Mouse (Mus musculus): ENCODE data around the gene Ugt1a6b.

Ugt1a6b gene

GRCm38 (mm10) chr1:88205294-88205922 lies 102.4 kb downstream of the Ugt1a6b start, which contains the start of gene Dnajb3:
Gene Dnajb3, minus strand, starts transcription at chr1:88205782.
- DNase-seq = peak; percentile 98

- peak; percentile 19 for DNase-seq
Observed at GRCm38 (mm10) chr1:88206843-88207479, 103.9 kb downstream of the Ugt1a6b start.

- peak; percentile 92 for DNase-seq
Observed at GRCm38 (mm10) chr1:88211812-88212211, 108.8 kb downstream of the Ugt1a6b start, which contains the start of gene Ugt1a1. Gene Ugt1a1, plus strand, starts transcription at chr1:88211959.

DNA sequence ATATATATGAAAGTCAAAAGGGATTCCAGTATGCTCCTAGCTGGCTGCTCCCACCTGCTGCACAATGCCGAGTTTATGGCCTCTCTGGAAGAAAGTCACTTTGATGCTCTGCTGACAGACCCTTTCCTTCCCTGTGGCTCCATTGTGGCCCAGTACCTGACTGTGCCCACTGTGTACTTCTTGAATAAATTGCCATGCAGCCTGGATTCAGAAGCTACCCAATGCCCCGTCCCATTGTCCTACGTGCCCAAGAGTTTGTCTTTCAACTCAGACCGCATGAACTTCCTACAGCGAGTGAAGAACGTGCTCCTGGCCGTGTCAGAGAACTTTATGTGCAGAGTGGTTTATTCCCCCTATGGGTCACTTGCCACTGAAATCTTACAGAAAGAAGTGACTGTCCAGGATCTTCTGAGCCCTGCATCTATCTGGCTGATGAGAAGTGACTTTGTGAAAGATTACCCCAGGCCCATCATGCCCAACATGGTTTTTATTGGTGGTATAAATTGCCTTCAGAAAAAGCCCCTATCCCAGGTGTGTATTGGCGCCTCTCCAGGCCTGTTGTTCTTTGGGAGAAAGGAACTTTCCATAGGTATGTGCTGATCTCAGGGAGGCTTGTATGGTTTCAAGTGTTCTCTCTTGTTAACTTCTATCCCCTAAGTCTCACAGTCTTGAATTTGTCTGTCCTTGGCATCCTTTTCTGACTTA lies 109.4 kb downstream of the Ugt1a6b start:
- peak; percentile 89 for DNase-seq

DNA sequence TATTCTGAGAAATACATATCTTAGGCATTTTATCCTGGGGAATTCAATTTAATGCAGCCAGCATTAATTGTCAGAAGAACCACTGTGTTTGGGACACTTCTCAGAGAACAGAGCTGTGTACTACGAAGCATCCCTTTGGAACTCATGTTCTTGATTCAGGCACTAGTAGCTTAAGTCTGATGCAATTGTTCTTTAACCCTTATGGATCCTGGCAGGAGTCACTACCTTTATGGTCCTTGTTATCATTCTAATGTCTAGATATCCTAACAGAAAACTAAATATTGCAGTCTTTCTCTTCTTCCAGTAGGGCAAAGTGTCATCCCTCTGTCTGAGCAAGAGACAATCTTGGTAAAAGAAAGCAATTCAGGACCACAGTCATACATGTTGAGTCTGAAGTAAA lies 110.0 kb downstream of the Ugt1a6b start:
- DNase-seq = no peak

DNA sequence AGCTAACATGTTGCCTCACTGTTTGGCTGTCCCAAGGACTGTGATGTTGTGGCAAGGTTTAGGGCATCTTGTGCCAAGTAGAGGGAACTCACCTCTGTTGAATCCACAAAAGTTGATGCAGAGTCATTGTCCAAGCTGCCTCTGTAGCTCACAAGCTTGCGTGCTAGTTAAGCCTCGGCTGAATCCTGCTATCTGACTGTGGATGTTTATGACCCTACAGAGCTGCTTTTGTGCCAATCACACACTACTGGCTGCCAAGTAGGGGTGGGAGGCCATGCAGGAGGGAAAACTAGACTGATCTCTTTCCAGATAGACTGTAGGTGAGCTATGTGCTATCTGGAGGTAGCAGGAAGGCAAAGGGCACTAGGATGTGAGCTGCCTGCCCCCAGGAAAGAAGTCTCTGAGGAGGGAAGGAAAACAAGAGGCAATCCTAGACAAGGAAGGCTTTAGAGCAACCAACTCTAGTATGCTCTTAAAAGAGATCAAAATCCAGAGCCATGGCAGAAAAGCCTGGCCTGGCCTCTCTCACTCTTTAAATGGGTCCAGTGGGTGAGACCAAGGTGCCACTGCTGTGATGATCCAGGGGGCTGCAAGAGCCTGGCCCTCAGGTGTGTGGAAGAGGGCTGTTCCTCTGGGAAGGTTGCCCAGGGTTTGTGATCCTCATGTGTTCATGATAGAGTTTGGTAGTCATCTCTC lies 110.9 kb downstream of the Ugt1a6b start:
- peak; percentile 93 for DNase-seq

DNA sequence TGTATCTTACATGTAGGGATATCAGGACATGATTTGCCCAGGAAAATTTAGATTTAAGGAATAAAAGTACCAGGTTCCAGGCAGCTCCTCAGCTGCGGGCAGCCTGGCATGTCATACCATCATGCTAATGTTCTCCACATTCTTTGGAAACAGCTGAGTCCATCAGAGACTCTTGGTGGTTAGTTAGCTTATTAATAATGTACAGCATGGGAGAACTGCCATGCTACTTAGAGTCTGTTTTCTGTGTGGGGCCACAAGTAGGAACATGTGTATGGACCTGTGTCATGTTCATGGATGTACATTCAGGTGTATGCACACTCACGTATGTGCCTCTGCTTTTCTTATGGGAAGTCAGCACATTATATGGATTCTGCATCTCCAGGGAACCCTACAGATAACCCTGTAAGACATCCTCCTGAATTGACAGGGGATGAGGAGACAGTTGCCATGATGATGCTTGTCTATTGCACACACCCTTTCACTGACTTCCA lies 111.5 kb downstream of the Ugt1a6b start:
- peak; percentile 93 for DNase-seq

- peak; percentile 92 for DNase-seq
Observed at GRCm38 (mm10) chr1:88215466-88216380, 112.7 kb downstream of the Ugt1a6b start.

DNA sequence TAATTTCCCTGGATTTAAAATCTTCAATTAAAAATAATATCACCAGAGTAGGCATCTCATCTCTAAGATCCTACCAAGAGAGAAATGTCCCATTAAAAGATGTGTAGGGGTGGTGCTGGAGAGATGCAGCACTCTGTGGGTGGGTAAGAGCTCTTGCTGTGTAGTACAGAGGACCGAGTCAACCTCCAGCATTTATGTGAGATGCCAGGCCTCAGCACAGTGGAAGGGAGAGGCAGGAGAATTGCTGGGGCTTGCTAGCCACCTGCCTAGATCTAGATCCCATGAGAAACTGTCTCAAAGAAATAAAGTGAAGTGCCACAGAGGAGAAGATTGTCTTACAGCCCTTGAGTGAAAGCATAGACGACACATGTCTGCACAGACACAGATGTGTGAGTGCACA lies 113.5 kb downstream of the Ugt1a6b start:
- DNase-seq = peak; percentile 90

DNA sequence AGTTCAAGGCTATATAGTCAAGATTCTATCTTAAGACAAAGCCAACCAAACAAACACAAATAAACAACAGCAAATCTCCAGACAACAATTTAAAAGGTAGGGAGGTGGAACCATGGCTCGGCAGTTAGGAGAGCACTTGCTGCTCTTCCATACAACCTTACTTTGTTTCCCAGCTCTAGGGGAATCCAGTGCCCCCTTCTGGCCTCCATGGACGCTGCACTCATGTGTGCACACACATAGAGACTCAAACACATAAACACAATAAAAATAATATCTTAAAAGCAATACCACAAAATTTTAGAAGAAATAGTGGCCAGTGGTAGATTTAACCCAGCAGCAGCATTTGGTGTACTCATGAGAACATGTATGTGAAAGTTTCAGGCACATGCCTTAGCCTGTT lies 114.1 kb downstream of the Ugt1a6b start:
- peak; percentile 91 for DNase-seq

DNA sequence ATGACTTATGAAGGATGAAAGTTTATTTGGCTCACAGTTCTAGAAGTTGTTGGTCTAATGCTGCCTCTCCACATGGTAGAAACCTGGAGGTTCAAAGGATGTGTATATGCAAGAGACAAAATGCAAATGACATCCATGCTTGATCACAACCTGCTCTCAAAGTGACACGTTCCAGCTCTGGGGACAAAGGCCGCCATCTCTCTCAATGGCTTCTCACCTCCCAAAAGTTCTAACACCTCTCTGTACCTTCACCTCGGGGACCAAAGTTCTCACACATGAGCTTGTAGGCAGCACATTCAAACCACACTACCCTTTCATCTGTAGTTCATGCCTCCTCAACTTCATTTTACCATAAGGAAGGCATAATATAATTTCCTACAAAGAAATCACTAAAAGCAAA lies 114.5 kb downstream of the Ugt1a6b start:
- peak; percentile 90 for DNase-seq

- DNase-seq = peak; percentile 94
Observed at GRCm38 (mm10) chr1:88218051-88218450, 115.0 kb downstream of the Ugt1a6b start.

GRCm38 (mm10) chr1:88218591-88218990 lies 115.5 kb downstream of the Ugt1a6b start:
- peak; percentile 82 for DNase-seq

- peak; percentile 86 for DNase-seq
Observed at GRCm38 (mm10) chr1:88219054-88219453, 116.0 kb downstream of the Ugt1a6b start.

GRCm38 (mm10) chr1:88220336-88220735 lies 117.3 kb downstream of the Ugt1a6b start:
- DNase-seq = peak; percentile 92

DNA sequence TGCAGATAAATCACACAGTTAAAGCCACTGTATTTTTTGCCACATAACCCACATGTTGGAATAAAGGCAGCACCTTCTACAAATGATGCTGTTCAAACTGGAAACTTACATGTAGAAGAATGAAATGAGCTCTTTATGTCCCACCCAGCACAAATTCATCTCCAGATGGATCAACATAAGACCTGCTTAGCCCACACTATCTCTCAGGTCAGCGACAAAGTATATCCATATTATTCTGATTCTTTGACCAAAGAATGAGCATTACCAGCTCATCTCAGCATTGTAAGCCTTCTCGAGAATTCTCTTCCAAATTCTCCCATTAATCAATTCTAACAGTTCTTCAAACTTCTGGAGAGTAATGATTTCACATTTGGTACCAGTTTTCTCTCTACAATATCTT lies 119.2 kb downstream of the Ugt1a6b start:
- DNase-seq = peak; percentile 4

DNA sequence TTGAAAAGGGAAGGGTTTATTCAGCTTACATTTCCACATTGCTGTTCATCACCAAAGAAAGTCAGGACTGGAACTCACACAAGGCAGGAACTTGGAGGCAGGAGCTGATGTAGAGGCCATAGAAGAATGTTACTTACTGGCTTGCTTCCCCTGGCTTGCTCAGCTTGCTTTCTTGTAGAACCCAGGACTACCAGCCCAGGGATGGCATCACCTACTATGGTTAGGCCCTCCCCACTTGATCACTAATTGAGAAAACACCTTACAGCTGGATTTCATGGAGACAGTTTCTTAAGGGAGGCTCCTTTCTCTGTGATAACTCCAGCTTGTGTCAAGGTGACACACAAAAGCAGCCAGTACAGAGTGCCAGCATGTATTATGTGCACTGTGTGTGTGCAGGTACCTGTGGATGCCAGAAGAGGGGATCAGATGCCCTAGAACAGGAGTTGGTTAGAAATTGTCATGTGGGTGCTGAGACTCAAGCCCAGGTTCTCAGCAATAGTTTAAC lies 120.0 kb downstream of the Ugt1a6b start:
- peak; percentile 94 for DNase-seq

DNA sequence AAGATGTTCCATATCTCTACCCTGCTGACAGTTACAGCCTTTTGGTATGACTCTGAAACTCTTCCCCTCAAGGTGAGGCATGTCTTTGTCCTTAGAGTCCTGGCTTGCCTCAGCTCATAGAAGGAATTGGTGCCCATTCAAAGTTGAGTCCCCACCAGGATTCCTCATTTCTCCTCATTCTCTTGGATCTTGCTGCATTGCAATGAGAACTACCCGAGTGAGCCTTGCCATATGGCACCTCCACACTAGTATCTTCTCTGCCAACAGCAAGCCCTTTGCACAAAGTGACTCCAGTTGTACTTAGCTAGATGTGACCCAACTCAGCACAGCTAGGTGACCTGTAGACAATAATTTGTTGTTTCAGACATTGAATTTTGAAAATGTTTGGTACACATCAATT lies 120.5 kb downstream of the Ugt1a6b start:
- peak; percentile 93 for DNase-seq

DNA sequence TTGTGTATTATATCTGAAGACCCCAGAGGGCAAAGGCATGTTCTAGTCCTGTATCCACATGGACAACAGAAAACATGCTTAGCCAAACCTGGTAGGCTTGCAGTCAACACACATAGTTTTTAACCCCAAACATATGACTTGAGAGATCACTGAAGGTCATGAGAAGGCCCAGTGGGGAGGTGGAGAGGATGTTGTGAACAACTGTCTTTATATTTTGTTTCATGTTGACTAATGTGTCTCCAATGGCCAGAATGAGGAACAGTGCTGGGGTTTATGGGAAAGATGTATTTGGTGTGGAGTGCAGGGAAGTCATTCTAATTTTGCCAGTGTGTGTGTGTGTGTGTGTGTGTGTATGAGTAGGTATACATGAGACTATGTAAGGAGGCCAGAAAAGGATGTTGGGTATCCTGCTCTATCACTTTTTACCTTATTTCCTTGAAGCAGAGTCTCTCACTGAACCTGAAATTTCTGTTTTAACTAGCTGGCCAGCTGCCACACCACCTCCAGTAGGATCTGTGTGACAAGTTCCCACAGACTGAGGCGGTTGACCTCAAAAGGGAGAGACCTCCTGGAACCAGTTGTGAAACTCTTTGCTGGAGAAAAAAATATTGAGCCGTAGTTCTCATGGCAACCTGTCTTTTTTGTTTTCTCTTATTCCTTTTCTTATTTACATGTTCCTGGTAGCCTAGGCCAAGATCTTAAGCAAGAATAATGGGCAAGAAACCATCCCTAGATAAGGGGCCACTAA lies 121.2 kb downstream of the Ugt1a6b start:
- DNase-seq = peak; percentile 93

DNA sequence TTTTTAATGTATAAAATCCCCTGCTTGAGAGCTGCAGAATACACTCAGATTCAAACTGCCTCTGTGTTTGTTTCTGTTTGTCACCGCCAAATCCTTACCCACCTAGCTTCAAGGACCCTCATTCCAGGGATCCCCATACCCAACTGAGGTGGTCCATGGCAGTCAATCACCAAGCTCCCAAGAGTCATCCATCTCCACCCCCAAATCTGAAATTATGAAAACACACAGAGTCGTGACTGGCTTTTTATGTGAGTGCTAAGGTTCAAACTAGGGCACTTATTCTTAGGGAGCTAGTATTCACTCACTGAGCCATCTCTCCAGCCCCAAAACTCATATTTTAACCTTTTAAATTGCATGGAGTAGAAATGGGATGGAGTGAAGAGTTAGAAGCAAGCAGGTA lies 122.2 kb downstream of the Ugt1a6b start:
- DNase-seq = peak; percentile 92

GRCm38 (mm10) chr1:88225741-88226140 lies 122.7 kb downstream of the Ugt1a6b start:
- DNase-seq = peak; percentile 92
